Mouse (Mus musculus) hindbrain, embryonic 12.5 days (tissue): Measurements from ENCODE around the gene Olfr1138. TPM values are rescaled to one million over a fixed set of nuclear protein-coding genes. Genes with fewer than 3 reads are reported as not detected.

Experiments used
- ATAC-seq: fragments of 200-750 bp; cut with Nextera tagmentation; 2 replicates; pipeline ENCODE4 v1.8.0; 2017; ENCODE audit warnings: moderate TSS enrichment; ENCODE audit not compliant: low FRiP score
- H3K27ac ChIP-seq: fragments of 300-500 bp; sonication (generic); 2 replicates; pipeline ENCODE4 v1.5.1; 2016; ENCODE audit warnings: mild to moderate bottlenecking
- H3K27me3 ChIP-seq: fragments of 300-500 bp; sonication (generic); 2 replicates; pipeline ENCODE4 v1.6.1; 2016; ENCODE audit warnings: mild to moderate bottlenecking
- H3K36me3 ChIP-seq: fragments of 300-500 bp; sonication (generic); 2 replicates; pipeline ENCODE4 v1.6.1; 2016; ENCODE audit warnings: mild to moderate bottlenecking
- H3K4me1 ChIP-seq: fragments of 300-500 bp; sonication (generic); 2 replicates; pipeline ENCODE4 v1.6.1; 2016
- H3K4me2 ChIP-seq: fragments of 300-500 bp; sonication (generic); replicated peaks from 2 replicates; pipeline ENCODE4 v1.6.1; 2016; ENCODE audit warnings: mild to moderate bottlenecking
- H3K4me3 ChIP-seq: fragments of 300-500 bp; sonication (generic); 2 replicates; pipeline ENCODE4 v1.5.1; 2016; ENCODE audit warnings: mild to moderate bottlenecking
- H3K9ac ChIP-seq: fragments of 300-500 bp; sonication (generic); 2 replicates; pipeline ENCODE4 v1.6.1; 2016; ENCODE audit warnings: mild to moderate bottlenecking, moderate library complexity
- H3K9me3 ChIP-seq: fragments of 300-500 bp; sonication (generic); replicated peaks from 2 replicates; pipeline ENCODE4 v1.6.1; 2016; ENCODE audit warnings: mild to moderate bottlenecking
- WGBS: fragments of 180-500 bp; shearing (Covaris S2); methylation state at CpG from one replicate; pipeline ENCODE4 v1.1.7; 2016; 5-methylcytosine and 5-hydroxymethylcytosine counted together
- polyA plus RNA-seq: library from polyadenylated mRNA; unstranded; fragments of >200 nt; fragmentation: Nextera tagmentation; extraction: Ambion mirVana; gene quantifications from 2 replicates; pipeline ENCODE4 v1.2.1, GENCODE M21; 2016

Olfr1138 gene
- not detected in 2 replicates for polyA plus RNA-seq

GRCm38 (mm10) chr2:87739878-87740277 is at the start of gene Olfr1138:
TSS of gene Olfr1138 (minus strand) at chr2:87739978.
- Histone ChIP-seq H3K9ac (no peak within 1 kb of the TSS), H3K9me3 (no peaks in the 10 kb centered on the region), H3K36me3 (no peaks in the 10 kb centered on the region), H3K27ac (no peak within 1 kb of the TSS), H3K27me3 (no peaks in the 10 kb centered on the region), H3K4me1 (no peaks in the 10 kb centered on the region), H3K4me3 (no peak within 1 kb of the TSS), H3K4me2 (no peak within 1 kb of the TSS)
- ATAC-seq = no peak
- WGBS = 73% methylated on average over 1 of the region's 1 CpGs

- no peak within 1 kb of the TSS for H3K4me2 ChIP-seq
- no peak within 1 kb of the TSS for H3K27ac ChIP-seq
- no peak for ATAC-seq
- H3K4me3 ChIP-seq = no peak within 1 kb of the TSS
- H3K9ac ChIP-seq = no peak within 1 kb of the TSS
- H3K27me3 ChIP-seq = no peaks in the 10 kb centered on the region
- no peaks in the 10 kb centered on the region for H3K9me3 ChIP-seq
- WGBS = 79% methylated on average over 4 of the region's 4 CpGs
- no peaks in the 10 kb centered on the region for H3K36me3 ChIP-seq
- H3K4me1 ChIP-seq = no peaks in the 10 kb centered on the region
These were observed 39.4 kb upstream of the Olfr1138 start, which contains the start of gene Olfr152 for GRCm38 (mm10) chr2:87779183-87779582. TSS of gene Olfr152 (plus strand) at chr2:87779483.

GRCm38 (mm10) chr2:87776143-87776542 is 36.4 kb upstream of the Olfr1138 start:
- no peak overlapping the region for H3K27ac ChIP-seq
- H3K9ac ChIP-seq = no peak overlapping the region
- WGBS = 69% methylated on average over 1 of the region's 1 CpGs
- H3K4me2 ChIP-seq = no peak overlapping the region
- ATAC-seq = no peak
- no peaks in the 10 kb centered on the region for H3K9me3 ChIP-seq
- H3K36me3 ChIP-seq = no peaks in the 10 kb centered on the region
- H3K4me3 ChIP-seq = no peak overlapping the region
- no peaks in the 10 kb centered on the region for H3K27me3 ChIP-seq
- no peaks in the 10 kb centered on the region for H3K4me1 ChIP-seq

GRCm38 (mm10) chr2:87753891-87754290 is 14.1 kb upstream of the Olfr1138 start, which contains the start of gene Olfr1141:
TSS of gene Olfr1141 (minus strand) at chr2:87753991.
- WGBS = 81% methylated on average over 1 of the region's 1 CpGs
- H3K27ac ChIP-seq = no peak within 1 kb of the TSS
- H3K27me3 ChIP-seq = no peaks in the 10 kb centered on the region
- no peak within 1 kb of the TSS for H3K4me3 ChIP-seq
- H3K9me3 ChIP-seq = no peaks in the 10 kb centered on the region
- no peaks in the 10 kb centered on the region for H3K4me1 ChIP-seq
- no peak within 1 kb of the TSS for H3K4me2 ChIP-seq
- H3K36me3 ChIP-seq = no peaks in the 10 kb centered on the region
- ATAC-seq = no peak
- no peak within 1 kb of the TSS for H3K9ac ChIP-seq

GRCm38 (mm10) chr2:87743452-87743851 is 3.7 kb upstream of the Olfr1138 start, which contains the start of gene Olfr1140:
TSS of gene Olfr1140 (plus strand) at chr2:87743752.
- ATAC-seq = no peak
- H3K9ac ChIP-seq = no peak within 1 kb of the TSS
- no peak within 1 kb of the TSS for H3K4me3 ChIP-seq
- H3K4me2 ChIP-seq = no peak within 1 kb of the TSS
- H3K9me3 ChIP-seq = no peaks in the 10 kb centered on the region
- H3K27ac ChIP-seq = no peak within 1 kb of the TSS
- H3K4me1 ChIP-seq = no peaks in the 10 kb centered on the region
- H3K36me3 ChIP-seq = no peaks in the 10 kb centered on the region
- WGBS = 83% methylated on average over 3 of the region's 3 CpGs
- H3K27me3 ChIP-seq = no peaks in the 10 kb centered on the region

- Histone ChIP-seq H3K36me3 (no peaks in the 10 kb centered on the region), H3K27me3 (no peaks in the 10 kb centered on the region), H3K4me2 (no peak within 1 kb of the TSS), H3K4me3 (no peak within 1 kb of the TSS), H3K4me1 (no peaks in the 10 kb centered on the region), H3K9me3 (no peaks in the 10 kb centered on the region), H3K9ac (no peak within 1 kb of the TSS), H3K27ac (no peak within 1 kb of the TSS)
- no peak for ATAC-seq
These were observed 26.7 kb downstream of the Olfr1138 start, which contains the start of gene Olfr1137 for GRCm38 (mm10) chr2:87713079-87713478. TSS of gene Olfr1137 (minus strand) at chr2:87713179.

- no peak for ATAC-seq
- Histone ChIP-seq H3K4me1 (no peaks in the 10 kb centered on the region), H3K36me3 (no peaks in the 10 kb centered on the region), H3K9ac (no peak within 1 kb of the TSS), H3K27ac (no peak within 1 kb of the TSS), H3K4me2 (no peak within 1 kb of the TSS), H3K9me3 (no peaks in the 10 kb centered on the region), H3K4me3 (no peak within 1 kb of the TSS), H3K27me3 (no peaks in the 10 kb centered on the region)
These were observed 45.9 kb downstream of the Olfr1138 start, which contains the start of gene Olfr1136 for GRCm38 (mm10) chr2:87693847-87694246. TSS of gene Olfr1136 (minus strand) at chr2:87693947.

Other genes with a start within 250 kb of the Olfr1138 start
- gene Pramel7, start 242.9 kb downstream of the Olfr1138 start, polyA plus RNA-seq = not detected in 2 replicates
- gene Pramel6, start 233.4 kb downstream of the Olfr1138 start, polyA plus RNA-seq = not detected in 2 replicates
- not detected in 2 replicates for gene Olfr153, start 208.2 kb downstream of the Olfr1138 start, polyA plus RNA-seq
- gene Olfr1128, start 194.4 kb downstream of the Olfr1138 start, polyA plus RNA-seq = not detected in 2 replicates
- not detected in 2 replicates for gene Olfr1129, start 166.1 kb downstream of the Olfr1138 start, polyA plus RNA-seq
- gene Olfr1130, start 133.8 kb downstream of the Olfr1138 start, polyA plus RNA-seq = not detected in 2 replicates
- gene Olfr1131, start 112.9 kb downstream of the Olfr1138 start, polyA plus RNA-seq = not detected in 2 replicates
- gene Olfr1132, start 102.4 kb downstream of the Olfr1138 start, polyA plus RNA-seq = not detected in 2 replicates
- gene Olfr1133, start 92.6 kb downstream of the Olfr1138 start, polyA plus RNA-seq = not detected in 2 replicates
- not detected in 2 replicates for gene Olfr1134, start 81.5 kb downstream of the Olfr1138 start, polyA plus RNA-seq
- not detected in 2 replicates for gene Olfr1135, start 66.3 kb downstream of the Olfr1138 start, polyA plus RNA-seq
- not detected in 2 replicates for gene Olfr1136, start 46.0 kb downstream of the Olfr1138 start, polyA plus RNA-seq
- not detected in 2 replicates for gene Olfr1137, start 26.8 kb downstream of the Olfr1138 start, polyA plus RNA-seq
- gene Olfr1140, start 3.8 kb upstream of the Olfr1138 start, polyA plus RNA-seq = not detected in 2 replicates
- not detected in 2 replicates for gene Olfr1141, start 14.0 kb upstream of the Olfr1138 start, polyA plus RNA-seq
- gene Olfr152, start 39.5 kb upstream of the Olfr1138 start, polyA plus RNA-seq = not detected in 2 replicates
- not detected in 2 replicates for gene Olfr1143, start 60.6 kb upstream of the Olfr1138 start, polyA plus RNA-seq
- not detected in 2 replicates for gene Olfr1145, start 69.8 kb upstream of the Olfr1138 start, polyA plus RNA-seq
- not detected in 2 replicates for gene Olfr1148, start 90.6 kb upstream of the Olfr1138 start, polyA plus RNA-seq
- not detected in 2 replicates for gene Olfr1150-ps1, start 104.0 kb upstream of the Olfr1138 start, polyA plus RNA-seq
- gene Olfr1151, start 115.9 kb upstream of the Olfr1138 start, polyA plus RNA-seq = not detected in 2 replicates
- not detected in 2 replicates for gene Olfr1152, start 126.5 kb upstream of the Olfr1138 start, polyA plus RNA-seq
- not detected in 2 replicates for gene Olfr1153, start 155.0 kb upstream of the Olfr1138 start, polyA plus RNA-seq
- gene Olfr1154, start 165.2 kb upstream of the Olfr1138 start, polyA plus RNA-seq = not detected in 2 replicates
- not detected in 2 replicates for gene Olfr1155, start 205.2 kb upstream of the Olfr1138 start, polyA plus RNA-seq
- gene Olfr1156, start 213.1 kb upstream of the Olfr1138 start, polyA plus RNA-seq = not detected in 2 replicates
- not detected in 2 replicates for gene Olfr1157, start 228.3 kb upstream of the Olfr1138 start, polyA plus RNA-seq
- gene Olfr74, start 234.7 kb upstream of the Olfr1138 start, polyA plus RNA-seq = not detected in 2 replicates